Mouse (Mus musculus): ENCODE results near the gene Gm49396.

Gene Gm49396

DNA sequence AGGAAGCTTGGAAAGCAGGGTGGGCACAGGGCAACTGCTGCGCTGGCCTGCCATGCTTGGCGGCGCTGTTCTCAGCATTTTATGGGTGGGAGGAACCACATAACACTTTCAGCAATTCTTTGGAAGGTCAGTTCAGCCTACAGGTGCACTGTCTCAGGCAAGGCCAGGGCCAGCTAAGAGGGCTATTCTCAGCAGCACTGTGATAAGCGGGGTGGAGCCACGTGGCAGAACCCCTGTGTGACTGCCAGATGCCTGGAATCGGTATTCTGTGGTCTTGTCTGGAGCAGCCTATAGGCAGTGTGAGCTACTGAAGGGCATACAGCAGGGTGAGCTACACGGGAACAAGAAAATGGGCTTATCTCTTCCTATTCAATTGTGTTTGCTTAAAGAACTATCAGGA, 46.9 kb downstream of the Gm49396 start:
- no peak for DNase-seq (ENCODE audit: low spot score in 2 of 2)

DNA sequence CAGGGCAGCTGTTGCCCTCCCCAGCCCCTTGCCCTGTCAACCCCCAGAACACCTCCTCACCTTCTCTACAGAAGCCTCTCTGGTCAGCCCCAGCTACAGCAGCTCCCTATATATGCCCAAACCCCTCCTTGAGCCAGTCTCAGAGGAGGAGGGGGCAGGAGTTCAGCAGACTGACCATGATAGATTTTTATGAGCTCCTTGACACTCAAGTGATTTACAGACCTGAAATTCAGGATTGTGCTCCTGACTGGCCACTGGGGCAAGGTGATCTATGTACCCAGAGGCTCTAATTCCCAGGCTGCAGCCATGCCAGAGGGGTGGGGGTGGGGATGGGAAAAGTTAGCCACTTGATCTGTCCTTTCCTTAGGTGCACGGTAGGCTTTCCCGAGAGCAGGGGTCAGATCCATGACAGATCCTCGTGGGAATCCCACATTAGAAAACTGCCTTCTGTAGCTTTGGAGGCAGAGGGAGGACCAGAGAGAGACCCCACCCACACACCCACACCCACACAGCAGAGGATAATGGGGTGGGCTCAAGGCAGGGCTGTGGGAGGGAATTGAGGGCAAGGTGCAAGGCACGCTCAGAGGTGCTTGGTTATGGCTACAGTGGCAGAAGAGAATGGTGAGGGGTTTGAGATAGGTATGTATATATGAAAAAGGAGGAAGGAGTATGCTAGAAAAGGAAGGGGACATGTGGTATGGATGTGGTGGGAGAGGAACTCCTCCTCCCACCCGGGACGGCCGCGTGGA, 49.7 kb downstream of the Gm49396 start, which contains the start of gene Upk1a:
TSS of gene Upk1a (minus strand) at position 194 of the 749 bp plus-strand sequence.
- DNase-seq (ENCODE audit: low spot score in 2 of 2) = no peak

DNA sequence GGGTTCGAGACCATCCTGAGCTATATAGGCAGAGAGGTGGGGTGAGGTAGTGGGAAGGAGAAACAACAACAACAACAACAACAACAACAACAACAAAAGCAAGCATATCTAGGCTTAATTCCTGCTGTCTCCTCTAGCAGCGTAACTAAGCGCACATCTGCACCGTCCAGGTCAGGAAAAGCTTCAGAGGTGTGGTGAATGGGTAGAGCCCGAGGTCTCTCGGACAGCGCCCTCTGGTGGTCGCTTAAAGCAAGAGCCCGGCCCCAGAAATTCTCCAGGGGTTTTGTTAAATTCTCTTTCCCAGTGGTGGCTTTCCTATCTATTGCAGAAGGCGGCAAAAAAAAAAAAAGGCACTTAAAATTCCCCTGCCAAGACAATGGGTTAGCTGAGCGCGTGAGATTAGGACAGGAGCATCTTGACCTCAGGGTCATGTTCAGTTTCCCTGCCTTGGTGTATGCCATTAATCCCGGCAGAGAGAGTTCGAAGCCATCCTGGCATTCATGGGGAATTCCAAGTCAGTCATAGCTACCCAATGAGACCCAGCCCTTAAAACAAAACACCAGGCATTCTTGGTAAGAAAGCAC, 50.5 kb downstream of the Gm49396 start:
- DNase-seq (ENCODE audit: low spot score in 2 of 2) = peak; percentile 55 to 82

DNA sequence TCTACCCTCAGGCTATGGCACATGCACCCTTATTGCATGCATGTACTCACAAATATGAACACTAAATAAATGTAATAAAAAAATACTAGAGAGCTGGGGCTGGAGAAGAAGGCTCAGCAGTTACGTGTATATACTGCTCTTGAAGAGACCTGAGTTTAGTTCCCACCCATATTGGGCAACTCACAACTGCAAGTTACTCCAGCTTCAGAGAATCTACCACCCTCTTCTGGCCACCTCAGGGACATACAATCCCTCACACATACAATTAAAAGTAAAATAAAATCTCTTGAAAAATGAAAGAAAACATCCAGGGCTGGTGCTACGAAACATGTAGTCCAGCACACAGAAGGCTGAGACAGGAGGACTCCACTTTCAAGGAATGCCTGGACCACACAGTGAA, 51.3 kb downstream of the Gm49396 start:
- DNase-seq (ENCODE audit: low spot score in 2 of 2) = no peak

DNA sequence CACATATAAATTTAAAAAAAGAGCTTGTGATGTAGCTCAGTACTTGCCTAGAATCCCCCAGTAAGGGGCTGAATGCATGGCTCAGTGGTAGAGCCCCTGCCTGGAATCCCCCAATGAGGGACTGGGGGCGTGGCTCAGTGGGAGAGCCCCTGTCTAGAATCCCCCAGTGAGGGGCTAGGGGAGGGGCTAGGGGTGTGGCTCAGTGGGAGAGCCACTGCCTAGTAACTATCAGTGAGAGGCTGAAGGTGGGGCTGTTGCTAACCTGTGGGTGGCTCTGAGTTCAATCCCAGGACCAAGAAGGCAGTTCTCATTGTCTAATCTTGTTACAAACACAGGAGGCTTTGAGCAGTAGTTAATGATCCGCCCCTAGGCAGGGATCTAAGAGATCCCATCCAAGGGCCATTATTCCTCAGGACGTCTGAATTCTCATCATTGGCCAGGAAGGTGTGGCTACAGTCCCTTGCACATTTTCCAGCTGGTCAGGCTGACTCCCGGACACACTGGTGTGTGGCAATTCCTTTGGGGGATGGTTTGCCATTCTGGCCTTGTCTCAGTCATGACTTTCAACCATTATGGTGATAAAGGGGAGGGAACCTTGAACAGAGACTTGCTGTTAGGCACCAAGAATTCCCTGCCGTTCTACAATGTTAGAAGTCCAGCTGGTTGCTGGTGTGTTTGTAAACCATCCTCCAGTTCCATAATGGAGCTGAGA, 52.1 kb downstream of the Gm49396 start:
- no peak for DNase-seq (ENCODE audit: low spot score in 2 of 2)

Measured in spleen, postnatal 10 days (tissue).